Mouse (Mus musculus) liver, adult 2 months (tissue): ENCODE data around the gene Crtac1. TPM values are rescaled to one million over a fixed set of nuclear protein-coding genes. Genes with fewer than 3 reads are reported as not detected.
A peak's percentile ranks its signal among the peaks of the same experiment; 100 is the strongest.

Source experiments
- DNase-seq: peaks from one replicate; pipeline ENCODE4 v3.0.0-alpha.2; 2011; ENCODE audit warnings: low read depth, low spot score; ENCODE audit errors: extremely low read depth
- H3K27ac ChIP-seq: fragments of 200-500 bp; replicated peaks from 2 replicates; pipeline ENCODE4 v1.5.1; 2012; ENCODE audit warnings: low read depth, mild to moderate bottlenecking, control low read depth, inconsistent platforms, low read length; ENCODE audit not compliant: insufficient read depth
- H3K27me3 ChIP-seq: fragments of 200-500 bp; 2 replicates; pipeline ENCODE4 v1.6.1; 2012; ENCODE audit warnings: mild to moderate bottlenecking, moderate library complexity, low read length, inconsistent platforms; ENCODE audit not compliant: control insufficient read depth, insufficient read depth
- H3K36me3 ChIP-seq: fragments of 200-500 bp; 2 replicates; pipeline ENCODE4 v1.6.1; 2012; ENCODE audit warnings: low read length, inconsistent platforms; ENCODE audit not compliant: control insufficient read depth, insufficient read depth
- H3K4me1 ChIP-seq: fragments of 200-500 bp; 2 replicates; pipeline ENCODE4 v1.6.1; 2011; ENCODE audit warnings: low read length; ENCODE audit not compliant: control insufficient read depth, insufficient read depth
- H3K4me3 ChIP-seq: fragments of 200-500 bp; 2 replicates; pipeline ENCODE4 v1.5.1; 2011; ENCODE audit warnings: low read depth, mild to moderate bottlenecking, control low read depth, low read length, moderate library complexity; ENCODE audit not compliant: insufficient read depth
- H3K79me2 ChIP-seq: fragments of 200-500 bp; 2 replicates; pipeline ENCODE4 v1.6.1; 2012; ENCODE audit warnings: inconsistent platforms, mild to moderate bottlenecking, low read length, moderate library complexity; ENCODE audit not compliant: control insufficient read depth, insufficient read depth
- H3K9ac ChIP-seq: fragments of 200-500 bp; 2 replicates; pipeline ENCODE4 v1.6.1; 2012; ENCODE audit warnings: low read depth, mild to moderate bottlenecking, control low read depth, inconsistent platforms, low read length
- CTCF ChIP-seq: fragments of 200-500 bp; IDR thresholded peaks from 2 replicates; pipeline ENCODE4 v1.5.1; 2011; ENCODE audit warnings: low read depth, low read length, control low read depth
- POLR2A ChIP-seq: fragments of 200-500 bp; IDR thresholded peaks from 2 replicates; pipeline ENCODE4 v1.6.1; 2011; ENCODE audit warnings: low read length, control low read depth; ENCODE audit not compliant: insufficient read depth; ENCODE audit errors: extremely low read depth
- WGBS: fragments of 180-500 bp; shearing (Covaris S2); methylation state at CpG from one replicate; pipeline ENCODE4 v1.1.7; 2018; 5-methylcytosine and 5-hydroxymethylcytosine counted together
- polyA plus RNA-seq: library from polyadenylated mRNA; depleted of rRNA; stranded (reverse); fragments of >200 nt; gene quantifications from 2 replicates; pipeline ENCODE4 v1.2.3, GENCODE M21; 2012
- total RNA-seq: library from RNA; depleted of rRNA; stranded (reverse); fragments of >200 nt; gene quantifications from 2 replicates; pipeline ENCODE4 v1.2.3, GENCODE M21; 2014

Gene Crtac1
- total and polyA plus RNA-seq, 2 experiments: not detected

DNA sequence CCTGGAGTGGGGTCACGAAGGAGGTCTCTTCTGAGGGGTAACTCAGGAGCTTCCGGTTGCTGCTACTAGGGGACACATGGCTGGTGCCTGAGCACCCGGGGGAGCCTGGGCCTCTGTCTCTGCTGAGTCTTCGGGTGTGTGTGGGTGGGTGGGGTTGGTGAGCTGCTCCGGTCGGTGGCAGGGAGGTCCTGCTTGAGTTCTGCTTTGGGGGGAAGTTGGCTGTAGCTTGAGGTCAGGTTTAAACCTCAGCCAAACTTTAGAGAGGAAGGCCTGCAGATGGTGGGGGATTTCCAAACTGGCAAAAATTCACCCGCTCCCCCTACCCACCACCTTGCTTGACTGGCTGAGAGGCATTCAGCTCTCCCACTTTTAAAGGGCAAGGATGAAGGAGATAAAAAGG lies 160.4 kb downstream of the Crtac1 start:
- H3K27me3 ChIP-seq: no peaks in the 10 kb centered on the region
- no peak overlapping the region for H3K9ac ChIP-seq
- 80% methylated on average over 7 of the region's 7 CpGs for WGBS
- no peak overlapping the region for H3K4me3 ChIP-seq
- no peak overlapping the region for H3K27ac ChIP-seq
- no peaks in the 10 kb centered on the region for H3K79me2 ChIP-seq
- TF ChIP-seq CTCF: no peak
- no peak for TF ChIP-seq POLR2A
- no peak for DNase-seq
- no peaks in the 10 kb centered on the region for H3K36me3 ChIP-seq
- no peaks in the 10 kb centered on the region for H3K4me1 ChIP-seq

DNA sequence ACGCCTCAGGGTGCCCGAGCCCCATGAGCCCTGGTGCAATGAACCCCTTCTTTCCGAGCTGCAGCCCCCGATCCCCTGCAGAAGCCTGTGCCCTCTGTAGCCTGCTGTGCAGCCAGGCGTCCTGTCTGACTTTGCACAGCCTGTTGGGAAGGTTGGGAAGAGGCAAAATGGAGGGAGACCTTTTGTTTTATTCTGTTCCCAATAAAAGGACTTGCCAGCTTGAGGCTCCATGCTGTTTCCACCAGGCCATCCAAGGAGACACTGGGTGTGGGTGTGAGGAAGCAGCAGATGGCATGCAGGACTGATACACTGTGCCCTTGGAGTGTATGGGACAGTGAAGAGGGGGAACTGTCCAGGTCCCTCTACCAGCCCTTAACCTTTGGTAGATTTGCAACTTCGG lies 161.5 kb downstream of the Crtac1 start:
- Histone ChIP-seq H3K4me3 (no peak overlapping the region), H3K79me2 (no peaks in the 10 kb centered on the region), H3K27ac (no peak overlapping the region), H3K4me1 (no peaks in the 10 kb centered on the region), H3K27me3 (no peaks in the 10 kb centered on the region; the same call in 1 of the 2 replicates), H3K9ac (no peak overlapping the region), H3K36me3 (no peaks in the 10 kb centered on the region)
- TF ChIP-seq POLR2A (no peak), CTCF (no peak)
- WGBS: 69% methylated on average over 6 of the region's 6 CpGs
- no peak for DNase-seq

DNA sequence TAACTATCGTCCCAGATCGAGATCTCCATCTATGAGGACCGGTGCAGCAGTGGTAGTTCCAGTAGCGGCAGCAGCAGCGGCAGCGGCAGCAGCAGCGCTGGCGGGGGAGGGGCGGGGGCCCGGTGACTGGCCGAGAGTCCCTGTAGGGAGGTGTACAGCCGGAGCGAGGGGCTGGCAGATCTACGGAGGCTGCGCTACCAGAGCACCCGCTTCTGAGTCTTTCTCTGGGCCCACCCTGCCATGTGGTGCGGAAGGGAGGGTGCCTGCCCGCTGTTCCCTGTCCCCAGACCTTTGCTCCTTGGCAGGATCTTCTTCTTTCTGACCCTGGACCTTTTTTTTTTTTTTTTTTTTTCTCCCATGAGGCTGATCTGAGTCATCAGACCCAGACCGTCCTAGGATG lies 163.2 kb downstream of the Crtac1 start:
- H3K36me3 ChIP-seq: no peaks in the 10 kb centered on the region
- H3K27ac ChIP-seq: no peak overlapping the region
- TF ChIP-seq POLR2A: no peak
- TF ChIP-seq CTCF: no peak
- H3K4me3 ChIP-seq: peak overlapping the region; percentile 49
- H3K9ac ChIP-seq: peak overlapping the region; percentile 59; the same call in 1 of the 2 replicates
- DNase-seq: peak; percentile 70
- 2% methylated on average over 19 of the region's 19 CpGs for WGBS
- no peaks in the 10 kb centered on the region for H3K79me2 ChIP-seq
- no peaks in the 10 kb centered on the region; the same call in 1 of the 2 replicates for H3K27me3 ChIP-seq
- H3K4me1 ChIP-seq: no peaks in the 10 kb centered on the region

DNA sequence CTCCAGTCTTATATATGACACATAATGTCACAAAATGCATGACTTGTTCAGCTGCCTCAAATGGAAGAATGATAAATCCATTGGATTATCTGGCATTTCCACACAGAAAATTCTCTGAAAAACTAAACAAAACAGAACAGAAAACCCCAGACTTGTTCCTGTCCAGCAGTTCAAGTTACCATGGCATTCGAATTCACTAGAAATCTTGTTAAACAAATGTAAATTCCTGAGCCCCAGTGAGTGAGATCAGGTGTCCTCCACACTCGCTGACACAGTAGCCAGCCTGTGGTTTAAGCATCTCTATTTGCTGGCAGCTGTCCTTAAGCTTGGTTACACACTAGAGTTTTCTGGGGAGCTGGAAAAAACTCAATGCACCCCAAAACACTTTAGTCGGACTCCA lies 168.1 kb downstream of the Crtac1 start:
- no peaks in the 10 kb centered on the region for H3K4me1 ChIP-seq
- no peak overlapping the region for H3K27ac ChIP-seq
- H3K9ac ChIP-seq: no peak overlapping the region
- no peaks in the 10 kb centered on the region for H3K36me3 ChIP-seq
- no peak for DNase-seq
- no peak overlapping the region for H3K4me3 ChIP-seq
- H3K27me3 ChIP-seq: no peaks in the 10 kb centered on the region; the same call in 1 of the 2 replicates
- no peaks in the 10 kb centered on the region for H3K79me2 ChIP-seq
- TF ChIP-seq POLR2A: no peak
- no peak for TF ChIP-seq CTCF
- 31% methylated on average over 3 of the region's 3 CpGs for WGBS

DNA sequence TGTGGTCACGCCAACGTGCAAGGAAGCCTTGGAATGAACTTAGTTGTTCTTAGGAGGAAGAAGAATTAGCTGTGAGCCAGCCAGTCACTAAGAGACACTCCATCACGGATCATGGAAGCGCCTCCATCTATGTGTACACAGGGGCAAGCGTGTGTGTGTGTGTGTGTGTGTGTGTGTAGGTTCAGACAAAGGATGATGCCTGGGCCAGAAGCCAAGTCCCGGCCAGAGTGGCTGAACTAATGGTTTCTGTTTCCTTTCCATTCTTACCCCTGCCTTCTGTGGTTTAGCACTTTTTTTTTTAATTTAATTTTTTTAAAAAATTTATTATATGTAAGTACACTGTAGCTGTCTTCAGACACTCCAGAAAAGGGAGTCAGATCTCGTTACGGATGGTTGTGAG lies 171.1 kb downstream of the Crtac1 start:
- H3K79me2 ChIP-seq: no peaks in the 10 kb centered on the region
- WGBS: 66% methylated on average over 8 of the region's 8 CpGs
- H3K4me3 ChIP-seq: no peak overlapping the region
- TF ChIP-seq CTCF (no peak), POLR2A (no peak)
- H3K27ac ChIP-seq: no peak overlapping the region
- H3K36me3 ChIP-seq: no peaks in the 10 kb centered on the region
- H3K9ac ChIP-seq: no peak overlapping the region
- H3K27me3 ChIP-seq: peaks cover 6% of the 10 kb centered on the region
- H3K4me1 ChIP-seq: no peaks in the 10 kb centered on the region
- DNase-seq: no peak

DNA sequence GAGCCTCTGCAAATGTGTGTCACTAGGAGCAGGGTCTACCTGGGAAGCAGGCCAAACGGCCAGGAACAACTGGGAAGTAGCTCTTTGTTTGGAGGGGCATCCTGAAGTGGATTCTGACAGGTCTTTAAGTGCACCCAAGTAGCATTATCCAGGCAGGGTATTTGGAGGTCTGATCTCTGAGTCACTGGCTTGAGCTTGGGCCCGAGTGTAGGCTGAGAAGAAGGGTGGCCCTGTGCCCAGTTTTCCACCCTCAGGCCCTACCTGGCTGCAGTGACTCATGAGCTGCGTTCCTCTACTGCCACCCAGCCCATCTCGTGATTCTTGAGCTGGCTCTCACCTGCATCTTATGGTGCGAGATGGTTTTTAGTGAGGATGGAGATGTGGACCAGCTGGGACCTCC lies 173.0 kb downstream of the Crtac1 start:
- no peak overlapping the region for H3K27ac ChIP-seq
- no peaks in the 10 kb centered on the region for H3K4me1 ChIP-seq
- 51% methylated on average over 5 of the region's 5 CpGs for WGBS
- peaks cover 6% of the 10 kb centered on the region for H3K27me3 ChIP-seq
- no peak for DNase-seq
- H3K79me2 ChIP-seq: no peaks in the 10 kb centered on the region
- TF ChIP-seq CTCF (no peak), POLR2A (no peak)
- H3K36me3 ChIP-seq: no peaks in the 10 kb centered on the region
- no peak overlapping the region for H3K9ac ChIP-seq
- no peak overlapping the region for H3K4me3 ChIP-seq
